Mouse (Mus musculus): ENCODE measurements around the gene Ccdc59. TPM values are rescaled to one million over a fixed set of nuclear protein-coding genes. Genes with fewer than 3 reads are reported as not detected.
A peak's percentile ranks its signal among the peaks of the same experiment; 100 is the strongest.

The Ccdc59 gene
- polyA plus RNA-seq (2012; rRNA removed) = 2.8 and 4.8 TPM in 2 replicates

GRCm38 (mm10) chr10:105840928-105841888 is at the start of gene Ccdc59, which contains the start of gene Mettl25:
Gene Ccdc59, plus strand, starts transcription at chr10:105841067.
Gene Mettl25, minus strand, starts transcription at chr10:105841380.
- peak; percentile 85 for DNase-seq (ENCODE audit: low read depth, low spot score)
- WGBS = under 1% methylated on average over 90 of the region's 90 CpGs

GRCm38 (mm10) chr10:105793776-105794552 is 46.9 kb upstream of the Ccdc59 start:
- WGBS = 66% methylated on average over 15 of the region's 15 CpGs
- DNase-seq (ENCODE audit: low read depth, low spot score) = no peak

- DNase-seq (ENCODE audit: low read depth, low spot score) = no peak
- 72% methylated on average over 8 of the region's 8 CpGs for WGBS
These were observed 43.5 kb upstream of the Ccdc59 start for GRCm38 (mm10) chr10:105797250-105797924.

GRCm38 (mm10) chr10:105801147-105801546 is 39.7 kb upstream of the Ccdc59 start:
- WGBS = 60% methylated on average over 6 of the region's 6 CpGs
- DNase-seq (ENCODE audit: low read depth, low spot score) = no peak

GRCm38 (mm10) chr10:105802132-105802531 is 38.7 kb upstream of the Ccdc59 start:
- 54% methylated on average over 6 of the region's 6 CpGs for WGBS
- no peak for DNase-seq (ENCODE audit: low read depth, low spot score)

GRCm38 (mm10) chr10:105803461-105803860 is 37.4 kb upstream of the Ccdc59 start:
- WGBS = 82% methylated on average over 2 of the region's 2 CpGs
- DNase-seq (ENCODE audit: low read depth, low spot score) = no peak

GRCm38 (mm10) chr10:105806259-105807010 is 34.4 kb upstream of the Ccdc59 start:
- no peak for DNase-seq (ENCODE audit: low read depth, low spot score)
- WGBS = 86% methylated on average over 7 of the region's 7 CpGs

GRCm38 (mm10) chr10:105834627-105835228 is 6.1 kb upstream of the Ccdc59 start:
- 67% methylated on average over 10 of the region's 10 CpGs for WGBS
- peak; percentile 8 for DNase-seq (ENCODE audit: low read depth, low spot score)

- no peak for DNase-seq (ENCODE audit: low read depth, low spot score)
- 78% methylated on average over 7 of the region's 7 CpGs for WGBS
These were observed 1.7 kb downstream of the Ccdc59 start for GRCm38 (mm10) chr10:105842574-105842973.

- WGBS = 68% methylated on average over 5 of the region's 5 CpGs
- DNase-seq (ENCODE audit: low read depth, low spot score) = no peak
These were observed 9.4 kb downstream of the Ccdc59 start for GRCm38 (mm10) chr10:105850286-105850685.

GRCm38 (mm10) chr10:105851136-105851535 is 10.3 kb downstream of the Ccdc59 start:
- no peak for DNase-seq (ENCODE audit: low read depth, low spot score)
- WGBS = 54% methylated on average over 4 of the region's 4 CpGs

GRCm38 (mm10) chr10:105867312-105867711 is 26.4 kb downstream of the Ccdc59 start:
- no peak for DNase-seq (ENCODE audit: low read depth, low spot score)
- WGBS = 37% methylated on average over 4 of the region's 4 CpGs

Other genes with a start within 250 kb of the Ccdc59 start
- 2.0 and 2.1 TPM in 2 replicates for gene Mettl25, start 313 bp downstream of the Ccdc59 start, polyA plus RNA-seq (2012; rRNA removed)